Mouse (Mus musculus) layer of hippocampus, adult 9-10 months (tissue): ENCODE measurements around the gene Vps9d1.
"Not testable (repeated sequence)": the region's sequence is repeated elsewhere in the genome, so short reads cannot be mapped to it uniquely, and the experiment has no call there.

Experiments
- DNase-seq: peaks from one replicate; pipeline ENCODE4 v3.0.0; 2022; ENCODE audit warnings: low spot score

Gene Vps9d1

DNA sequence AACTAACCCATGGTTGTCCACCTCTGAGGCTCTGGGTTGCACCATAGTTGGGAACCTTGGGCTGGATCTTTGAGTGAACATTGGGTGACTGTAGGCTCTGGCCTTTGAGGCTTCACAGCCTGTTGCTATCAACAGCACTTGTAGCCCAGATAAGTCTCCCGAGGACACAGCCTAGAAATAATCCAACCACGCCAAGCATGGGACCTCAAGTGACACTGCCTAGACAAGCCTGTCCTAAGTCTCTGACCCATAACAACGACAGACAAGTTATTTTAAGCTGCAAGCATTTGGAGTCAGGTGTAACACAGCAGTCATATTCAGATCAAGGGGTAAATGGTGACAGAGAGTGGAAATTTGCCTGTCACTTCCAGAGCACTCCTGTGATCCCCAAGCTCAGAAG, 38.7 kb downstream of the Vps9d1 start:
- DNase-seq: no peak

DNA sequence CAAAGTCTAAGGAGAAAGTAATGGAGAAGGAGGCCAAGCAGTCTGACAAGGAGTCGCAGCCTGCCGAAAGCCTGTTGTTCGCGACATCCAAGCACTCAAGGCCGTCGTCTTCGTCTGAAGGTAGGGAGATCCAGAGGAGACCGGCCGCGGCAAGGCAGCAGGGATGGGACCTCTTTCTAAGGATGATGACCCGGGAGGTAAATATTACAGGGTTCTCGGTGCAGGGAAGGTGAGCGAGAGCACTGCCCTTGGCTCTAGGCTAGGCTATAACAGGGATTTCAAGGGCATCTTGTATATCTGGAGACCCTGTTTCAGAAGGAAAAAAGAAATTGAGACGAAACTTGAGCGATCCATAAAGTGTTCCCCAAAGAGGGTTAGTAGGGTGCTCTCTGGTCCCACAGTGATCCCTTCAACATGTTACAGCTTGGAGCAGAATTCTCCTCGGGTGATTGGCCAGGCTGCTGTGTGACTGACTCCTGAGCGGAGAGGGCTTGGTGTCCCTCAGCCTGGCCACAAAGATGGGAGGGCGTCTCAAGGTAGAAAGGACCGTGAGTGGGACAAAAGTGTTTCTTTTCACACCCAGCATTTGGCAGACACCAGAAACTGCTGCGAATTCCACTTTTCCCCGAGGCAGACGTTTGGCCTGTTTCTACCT, 40.9 kb downstream of the Vps9d1 start:
- no peak for DNase-seq

DNA sequence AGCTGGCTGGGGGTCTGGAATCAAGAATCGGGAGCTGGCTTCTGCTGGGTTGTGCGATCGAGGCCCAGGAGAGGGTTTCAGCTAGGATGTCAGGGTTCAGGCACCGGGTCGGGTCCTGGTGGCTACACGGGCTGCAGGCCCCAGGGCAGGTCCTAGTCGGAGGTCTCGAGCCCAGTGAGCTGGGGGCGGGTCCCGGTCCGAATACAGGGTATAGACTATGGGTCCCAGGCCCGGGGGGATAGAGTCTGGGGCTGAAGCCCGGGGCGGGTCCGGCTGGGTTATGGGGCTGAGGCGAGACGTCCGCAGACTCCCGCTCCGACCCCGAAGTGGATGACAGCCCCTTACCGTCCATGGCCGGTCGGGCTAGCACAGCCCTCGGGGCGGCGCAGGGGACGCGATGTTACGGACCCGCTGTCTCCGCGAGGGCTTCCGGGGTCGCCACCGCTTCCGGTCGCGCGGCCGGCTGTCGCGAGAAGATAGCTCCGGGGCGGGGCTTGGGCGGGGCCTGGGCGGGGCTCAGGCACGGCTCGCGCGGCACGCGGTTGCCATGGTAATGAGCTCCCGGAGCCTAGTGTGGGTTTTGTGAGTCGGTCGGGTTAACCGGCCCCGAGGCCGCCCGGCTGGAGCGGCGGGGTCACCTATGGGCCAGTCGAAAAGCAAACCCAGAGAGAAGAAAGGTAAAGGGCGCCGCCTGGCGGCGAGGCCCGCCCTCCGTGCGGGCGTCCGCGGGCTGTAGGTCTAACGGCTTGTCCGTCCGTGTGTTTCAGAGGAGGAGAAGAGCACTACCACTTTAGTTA, 41.6 kb downstream of the Vps9d1 start, which contains the start of the genes Chmp1a and Spata33:
Gene Chmp1a (minus strand): TSS at position 443 of the 797 bp plus-strand sequence.
Gene Spata33 (plus strand): TSS at position 512 of the 797 bp plus-strand sequence.
- DNase-seq: no peak

DNA sequence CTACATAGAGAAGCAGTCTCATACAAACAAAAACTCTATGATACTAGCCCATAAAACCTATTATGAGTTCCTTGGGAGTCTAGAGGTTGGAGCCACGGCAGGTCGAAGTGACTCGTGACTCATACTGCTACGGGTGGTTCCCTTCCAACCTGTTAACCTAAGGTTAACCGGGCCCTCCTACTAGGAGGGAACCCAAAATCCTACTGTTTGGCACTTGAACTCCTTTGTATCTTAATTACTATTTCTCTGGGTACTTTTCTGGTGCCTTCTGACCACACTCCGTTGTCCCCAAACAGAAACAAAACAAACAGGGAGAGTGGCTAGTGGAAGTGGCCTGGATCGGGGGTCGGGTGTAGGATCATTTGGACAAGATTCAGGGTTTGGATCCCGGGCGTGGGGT, 42.3 kb downstream of the Vps9d1 start:
- DNase-seq: no peak

DNA sequence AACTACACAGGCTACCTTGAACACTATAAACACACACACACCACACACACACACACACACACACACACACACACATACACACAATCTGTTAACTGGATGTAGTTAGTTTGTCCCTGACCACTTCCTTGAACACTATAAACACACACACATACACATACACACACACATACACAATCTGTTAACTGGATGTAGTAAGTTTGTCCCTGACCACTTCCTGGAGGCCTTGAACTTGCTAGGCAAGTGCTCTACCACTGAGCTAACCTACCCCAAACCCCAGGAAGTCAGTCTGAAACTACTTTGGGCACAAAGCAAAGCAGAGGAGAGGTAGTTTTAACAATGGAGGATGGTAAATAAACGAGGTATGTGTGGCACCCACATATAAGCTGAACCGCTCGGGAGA, 50.6 kb downstream of the Vps9d1 start:
- no peak for DNase-seq

DNA sequence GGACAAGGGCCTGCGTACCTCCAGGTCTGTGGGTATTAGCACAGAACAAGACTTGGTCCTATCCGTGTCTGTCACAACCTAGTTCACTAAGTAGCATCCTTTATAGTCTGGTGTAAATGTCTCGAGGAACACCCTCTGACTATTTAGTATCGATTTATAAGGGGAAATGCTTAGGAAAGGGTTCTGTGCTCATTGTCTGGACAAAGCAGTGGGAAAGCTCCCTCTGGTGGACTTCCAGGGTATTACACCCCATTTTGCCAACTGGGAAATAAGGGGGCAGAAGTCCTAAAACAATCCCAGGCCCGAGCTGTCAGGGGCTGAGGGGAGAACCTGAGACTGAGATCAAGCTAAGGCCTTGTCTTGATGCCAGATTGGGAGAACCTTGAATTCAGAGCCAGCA, 51.9 kb downstream of the Vps9d1 start:
- DNase-seq: peak; percentile 38

DNA sequence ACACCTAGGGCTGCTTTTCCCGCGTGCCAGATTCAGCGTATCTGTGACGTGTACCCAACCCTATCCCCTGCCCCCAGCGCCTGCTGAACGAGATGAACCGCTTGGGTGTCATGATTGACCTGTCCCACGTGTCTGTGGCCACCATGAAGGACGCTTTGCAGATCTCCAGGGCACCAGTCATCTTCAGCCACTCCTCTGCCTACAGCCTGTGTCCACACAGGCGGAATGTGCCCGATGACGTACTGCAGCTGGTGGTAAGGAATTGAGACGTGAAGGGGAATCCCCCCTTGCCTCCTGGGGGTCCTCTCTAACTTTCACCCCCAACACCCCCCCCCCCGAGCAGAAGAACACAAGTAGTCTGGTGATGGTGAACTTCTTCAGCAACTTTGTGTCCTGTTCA, 54.3 kb downstream of the Vps9d1 start:
- no peak for DNase-seq

DNA sequence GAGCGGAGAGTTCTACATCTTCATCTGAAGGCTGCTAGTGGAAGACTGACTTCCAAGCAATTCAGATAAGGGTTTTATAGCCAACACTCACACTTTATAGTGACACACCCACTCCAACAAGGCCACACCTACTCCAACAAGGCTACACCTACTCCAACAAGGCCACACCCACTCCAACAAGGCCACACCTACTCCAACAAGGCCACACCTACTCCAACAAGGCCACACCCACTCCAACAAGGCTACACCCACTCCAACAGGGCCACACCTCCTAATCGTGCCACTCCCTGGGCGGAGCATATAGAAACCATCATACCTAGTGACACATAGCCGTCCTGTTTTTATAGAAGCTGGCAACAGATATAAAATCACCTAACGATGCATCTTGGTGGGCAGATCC, 57.1 kb downstream of the Vps9d1 start:
- DNase-seq: not testable (repeated sequence)

DNA sequence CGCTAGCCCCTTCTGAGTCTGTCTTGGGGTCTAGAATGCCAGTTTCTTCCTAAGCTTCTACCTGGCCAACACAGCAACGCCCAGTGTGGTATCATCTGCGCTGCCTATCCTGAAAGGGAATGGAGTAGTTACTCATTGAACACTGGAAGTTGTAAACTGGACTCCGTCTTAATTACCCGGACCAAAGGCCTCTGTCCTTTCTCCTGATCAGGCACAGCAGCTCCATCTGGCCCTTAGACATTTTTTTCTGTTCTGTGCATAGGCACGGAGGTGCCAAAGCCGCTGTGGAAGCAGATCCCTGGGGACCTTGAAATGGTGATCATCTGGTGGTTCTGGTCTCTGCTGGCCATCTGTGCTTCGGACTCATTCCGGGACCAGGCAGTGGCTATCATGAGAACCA, 60.4 kb downstream of the Vps9d1 start:
- no peak for DNase-seq
